Mouse (Mus musculus) adrenal gland, adult (tissue): ENCODE measurements around the gene Hba-a1.
"Not testable (repeated sequence)": the region's sequence is repeated elsewhere in the genome, so short reads cannot be mapped to it uniquely, and the experiment has no call there.

Experiments used
- DNase-seq, 2 experiments: peaks; one replicate each; pipeline ENCODE4 v3.0.0; 2022 to 2023; ENCODE audit warnings: low spot score in 1 of 2; ENCODE audit not compliant: inconsistent age in 2 of 2

Hba-a1 gene

DNA sequence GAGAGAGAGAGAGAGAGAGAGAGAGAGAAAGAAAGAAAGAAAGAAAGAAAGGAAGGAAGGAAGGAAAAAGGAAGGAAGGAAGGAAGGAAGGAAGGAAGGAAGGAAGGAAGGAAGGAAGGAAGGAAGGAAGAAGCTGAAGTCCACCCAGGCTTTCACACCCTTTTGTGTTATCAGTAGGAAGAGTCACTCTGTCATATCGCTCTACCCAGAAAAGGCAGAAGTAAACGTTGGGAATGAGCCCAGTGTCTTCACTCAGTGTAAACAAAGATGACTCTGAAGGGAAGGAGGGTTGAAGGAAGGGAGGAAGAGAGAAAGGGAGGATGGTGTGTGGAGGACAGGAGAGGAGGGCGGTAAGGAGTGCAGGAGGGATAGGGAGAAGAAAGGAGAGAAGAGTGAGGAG is 10.2 kb downstream of the Hba-a1 start:
- not testable (repeated sequence) for DNase-seq

- DNase-seq = not testable (repeated sequence)
Measured at GRCm38 (mm10) chr11:32296203-32296602, 12.9 kb downstream of the Hba-a1 start, which contains the start of gene Hba-a2. TSS of gene Hba-a2 (plus strand) at chr11:32296489.

DNA sequence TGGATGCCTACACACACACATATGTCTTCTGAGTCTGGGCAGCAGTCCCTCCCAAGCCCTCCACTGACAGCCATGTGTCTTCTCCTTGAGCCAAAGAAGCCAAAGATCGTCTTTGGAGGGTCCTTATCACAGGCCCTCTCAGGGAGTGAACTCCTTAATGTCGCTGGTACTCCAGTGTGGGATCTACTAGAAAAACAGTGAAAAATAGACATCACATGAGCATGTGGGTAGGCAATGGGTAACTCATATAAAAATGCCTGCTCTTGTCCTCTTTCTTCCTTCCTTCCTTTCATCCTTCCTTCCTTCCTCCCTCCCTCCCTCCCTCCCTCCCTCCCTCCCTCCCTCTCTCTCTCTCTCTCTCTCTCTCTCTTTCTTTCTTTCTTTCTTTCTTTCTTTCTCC is 14.1 kb downstream of the Hba-a1 start:
- DNase-seq = not testable (repeated sequence)

DNA sequence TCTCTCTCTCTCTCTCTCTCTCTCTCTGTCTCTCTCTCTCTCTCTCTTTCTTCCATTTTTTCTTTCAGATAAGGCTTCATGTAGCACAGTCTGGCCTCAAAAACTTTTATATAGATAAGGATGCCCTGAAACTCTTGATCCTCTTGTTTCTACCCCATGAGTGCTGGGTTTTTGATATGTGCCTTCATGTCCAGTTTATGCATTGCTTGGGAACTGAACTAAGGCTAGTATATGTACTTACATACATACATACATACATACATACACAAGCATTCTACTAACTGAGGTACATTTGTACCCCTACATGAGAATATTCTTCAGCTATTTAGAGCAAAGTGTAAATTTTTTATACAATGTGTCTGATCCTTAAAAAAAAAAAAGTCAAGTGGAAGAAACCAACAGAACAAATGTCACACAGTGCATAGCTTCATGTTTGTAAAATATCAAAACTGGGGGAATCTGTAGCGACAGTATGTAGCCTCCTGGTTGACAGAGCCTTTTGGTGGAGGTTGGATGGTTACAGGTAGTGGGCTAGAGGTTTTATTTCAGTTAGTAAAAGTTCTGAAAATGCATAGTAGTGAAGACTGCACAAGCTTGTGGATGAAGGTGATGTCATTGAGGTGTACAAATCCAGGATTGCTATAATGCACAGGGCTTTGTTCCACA is 14.7 kb downstream of the Hba-a1 start:
- no peak for DNase-seq

DNA sequence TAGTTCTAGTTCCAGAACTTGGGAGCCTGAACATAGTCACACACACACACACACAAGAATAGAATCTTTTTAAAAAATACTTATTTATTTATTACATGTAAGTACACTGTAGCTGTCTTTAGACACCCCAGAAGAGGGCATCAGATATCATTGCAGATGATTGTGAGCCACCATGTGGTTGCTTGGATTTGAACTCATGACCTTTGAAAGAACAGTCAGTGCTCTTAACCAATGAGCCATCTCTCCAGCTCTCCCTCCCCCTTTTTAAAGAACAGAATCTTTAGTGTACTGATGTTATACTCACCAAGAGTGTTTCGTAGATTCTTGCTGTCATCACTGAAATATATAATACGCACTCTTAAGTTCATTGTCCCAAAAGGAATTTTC is 15.2 kb downstream of the Hba-a1 start:
- DNase-seq = no peak

DNA sequence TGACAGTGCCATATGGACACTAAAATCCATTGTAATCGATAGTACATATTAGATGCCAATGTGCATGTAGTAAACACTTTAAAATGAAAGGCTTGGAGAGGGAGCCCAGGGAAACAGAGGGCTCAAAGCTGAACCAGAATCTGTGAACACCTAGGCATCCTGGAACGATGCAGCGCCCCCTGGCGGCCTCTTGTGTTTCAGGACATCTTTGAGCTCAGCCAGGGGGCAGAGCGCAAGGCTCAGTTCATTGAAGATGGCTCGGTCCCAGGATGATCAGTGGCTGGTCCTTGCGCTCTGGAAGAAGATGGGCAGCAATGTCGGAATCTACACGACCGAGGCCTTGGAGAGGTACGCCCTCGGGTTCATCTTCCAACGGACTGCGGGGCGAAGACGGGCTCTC is 16.6 kb downstream of the Hba-a1 start, which contains the start of gene Hbq1a:
Gene Hbq1a, plus strand, starts transcription at position 205 of the 400 bp plus-strand sequence.
- peak; percentile 48 to 78 for DNase-seq

DNA sequence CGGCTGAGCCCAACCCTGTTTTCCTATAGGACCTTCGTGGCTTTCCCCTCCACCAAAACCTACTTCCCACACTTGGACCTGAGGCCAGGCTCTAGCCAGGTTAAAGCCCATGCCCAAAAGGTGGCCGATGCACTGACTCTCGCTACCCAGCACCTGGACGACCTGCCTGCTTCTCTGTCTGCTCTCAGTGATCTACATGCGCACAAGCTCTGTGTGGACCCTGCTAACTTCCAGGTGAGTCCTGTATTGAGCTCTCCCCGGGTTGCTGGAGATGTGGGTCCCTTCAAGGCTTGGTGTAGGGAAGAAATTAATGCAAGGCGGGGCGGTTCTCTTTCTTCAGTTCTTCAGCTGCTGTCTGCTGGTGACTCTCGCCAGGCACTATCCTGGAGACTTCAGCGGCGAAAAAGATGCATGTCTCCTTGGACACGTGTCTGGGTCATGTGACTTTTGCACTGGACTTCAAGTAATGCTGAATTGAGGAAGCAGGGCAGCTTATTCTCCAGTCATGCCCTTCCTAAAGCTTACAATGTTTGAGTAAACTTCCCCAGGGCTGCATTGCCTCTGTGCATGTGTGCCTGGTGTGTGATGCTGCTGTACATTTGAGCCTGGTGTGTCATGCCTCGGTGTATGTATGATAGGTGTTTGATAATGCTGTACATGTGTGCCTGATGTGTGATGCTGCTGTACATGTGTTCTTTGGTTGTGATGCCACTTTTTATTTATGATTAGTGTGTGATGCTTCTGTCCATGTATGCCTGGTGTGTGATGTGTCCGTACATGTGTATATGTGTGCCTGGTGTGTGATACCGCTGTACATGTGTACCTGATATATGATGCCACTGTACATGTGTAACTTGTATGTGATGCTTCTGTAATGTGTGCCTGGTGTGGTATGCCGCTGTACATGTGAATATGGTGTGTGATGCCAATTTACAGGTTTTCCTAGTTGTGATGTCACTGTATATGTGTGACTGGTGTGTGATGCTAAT is 17.3 kb downstream of the Hba-a1 start:
- DNase-seq = no peak

- DNase-seq = no peak
Measured at GRCm38 (mm10) chr11:32301506-32301905, 18.2 kb downstream of the Hba-a1 start.

DNA sequence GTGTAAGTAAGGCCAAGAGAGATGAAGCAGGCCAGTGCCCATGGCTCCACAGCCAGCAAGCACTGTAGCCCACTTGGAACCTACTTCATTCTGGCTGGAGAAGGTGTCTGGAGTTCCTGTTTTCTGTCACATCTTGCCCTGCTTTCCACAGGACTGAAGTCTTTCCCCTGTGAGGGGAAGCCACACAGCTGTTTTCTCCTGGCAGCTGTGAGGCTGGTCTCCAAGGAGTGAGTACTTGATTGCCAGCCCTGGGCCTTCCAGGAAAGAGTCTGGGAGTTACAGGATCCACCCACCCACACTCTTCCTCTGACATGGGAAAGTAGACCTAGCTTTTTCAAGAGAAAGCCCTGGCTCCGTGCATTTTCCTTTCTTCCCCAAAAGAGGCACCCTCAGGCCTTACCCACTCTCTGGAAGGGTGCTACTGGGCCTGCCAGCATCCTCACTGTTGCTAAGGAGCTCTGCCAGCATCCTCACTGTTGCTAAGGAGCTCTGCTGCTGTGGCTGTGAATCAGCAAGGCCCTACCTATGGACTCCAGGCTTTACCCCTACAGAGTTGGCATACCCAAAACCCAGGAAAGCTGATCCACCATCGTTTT is 19.6 kb downstream of the Hba-a1 start:
- DNase-seq = no peak

- DNase-seq = no peak
Measured at GRCm38 (mm10) chr11:32303455-32303854, 20.1 kb downstream of the Hba-a1 start.

- DNase-seq = no peak
Measured at GRCm38 (mm10) chr11:32307006-32307405, 23.7 kb downstream of the Hba-a1 start.

DNA sequence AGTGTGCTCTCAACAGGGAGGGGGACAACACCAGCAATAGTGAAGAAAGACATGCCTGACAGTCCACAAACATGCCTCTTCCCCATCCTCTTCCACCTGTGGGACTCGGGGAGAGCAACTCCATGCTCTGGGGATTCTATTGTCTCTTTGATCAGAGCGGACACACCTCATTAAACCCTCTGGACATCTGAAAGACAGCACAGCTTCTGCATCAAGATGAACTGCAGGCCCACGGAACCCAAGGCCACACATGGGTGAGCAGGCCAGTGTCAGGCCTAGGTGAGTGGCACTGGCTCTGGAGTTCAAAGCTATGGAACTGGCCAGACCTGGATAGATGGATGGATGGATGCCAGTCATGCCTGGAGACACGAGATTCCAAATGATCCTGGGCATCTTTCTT is 26.1 kb downstream of the Hba-a1 start:
- no peak for DNase-seq

- DNase-seq = no peak
Measured at GRCm38 (mm10) chr11:32309928-32310327, 26.6 kb downstream of the Hba-a1 start.

DNA sequence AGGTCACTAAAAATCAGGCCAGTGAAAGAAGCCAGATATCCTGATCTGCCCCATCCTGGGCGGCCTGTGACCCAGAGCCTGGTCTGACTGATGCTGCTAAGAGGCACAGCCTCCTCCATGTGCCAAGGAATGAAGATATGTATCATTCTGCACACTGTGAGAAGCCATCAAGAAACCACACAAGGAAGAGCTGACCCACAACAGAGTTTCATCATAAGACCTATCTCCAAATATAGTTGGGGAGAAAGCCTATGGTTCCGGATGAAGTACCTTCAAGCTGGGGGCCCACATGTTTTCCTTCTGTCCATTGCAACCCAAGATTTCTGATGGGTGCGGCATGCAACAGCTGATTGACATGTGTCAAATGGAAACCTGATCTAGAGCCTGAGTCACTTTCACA is 32.7 kb downstream of the Hba-a1 start:
- DNase-seq = no peak

DNA sequence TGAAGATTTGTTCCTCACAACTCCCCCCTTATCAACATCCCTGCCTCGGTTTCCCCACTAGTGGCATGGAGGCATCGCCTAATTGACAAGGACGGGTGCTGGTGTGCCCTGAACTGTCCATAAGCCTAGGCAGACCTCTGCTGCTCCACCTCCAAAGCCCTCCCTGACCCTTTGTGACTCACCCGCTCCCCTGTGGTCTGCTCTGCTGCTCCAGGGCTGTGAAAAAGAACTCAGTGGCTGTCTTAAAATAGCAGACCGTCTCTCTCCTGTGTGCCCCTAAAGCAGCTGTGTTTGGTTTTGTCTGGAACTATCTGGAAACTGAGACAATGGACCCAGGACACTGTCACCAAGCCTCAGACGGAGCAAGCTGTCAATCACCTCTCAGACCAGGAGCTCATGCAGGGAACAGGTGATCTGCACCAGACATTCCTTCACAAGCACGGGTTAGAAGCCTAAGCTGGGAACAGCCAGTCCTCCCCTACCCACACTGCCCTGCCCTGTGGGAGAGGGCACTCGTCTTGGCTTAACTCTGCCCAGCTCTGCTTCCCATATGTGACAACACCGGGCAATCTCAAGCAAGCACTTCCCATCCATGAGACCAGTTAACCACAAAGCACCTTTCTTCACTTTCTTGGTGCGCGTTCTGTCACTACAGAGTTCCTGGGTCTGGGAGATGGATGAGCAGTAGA is 37.3 kb downstream of the Hba-a1 start:
- no peak for DNase-seq

DNA sequence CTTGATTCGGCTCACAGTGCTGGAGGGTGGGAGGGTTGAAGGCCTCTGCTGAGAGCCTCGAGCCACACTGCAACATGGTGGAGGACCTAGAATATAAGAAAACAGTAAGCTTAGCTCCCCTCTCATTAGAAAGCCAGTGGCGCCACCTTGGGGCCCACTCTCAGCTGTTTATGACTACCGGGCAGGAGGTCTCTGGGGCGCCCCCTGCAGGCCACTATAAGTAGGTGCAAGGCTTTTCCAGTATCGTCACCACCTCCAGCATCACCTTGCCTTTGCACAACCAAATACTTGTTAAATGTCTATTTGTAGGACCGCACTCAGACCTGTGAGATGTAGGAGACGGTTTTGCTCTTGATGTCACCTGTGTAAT is 37.9 kb downstream of the Hba-a1 start:
- DNase-seq = peak; percentile 60 to 79

DNA sequence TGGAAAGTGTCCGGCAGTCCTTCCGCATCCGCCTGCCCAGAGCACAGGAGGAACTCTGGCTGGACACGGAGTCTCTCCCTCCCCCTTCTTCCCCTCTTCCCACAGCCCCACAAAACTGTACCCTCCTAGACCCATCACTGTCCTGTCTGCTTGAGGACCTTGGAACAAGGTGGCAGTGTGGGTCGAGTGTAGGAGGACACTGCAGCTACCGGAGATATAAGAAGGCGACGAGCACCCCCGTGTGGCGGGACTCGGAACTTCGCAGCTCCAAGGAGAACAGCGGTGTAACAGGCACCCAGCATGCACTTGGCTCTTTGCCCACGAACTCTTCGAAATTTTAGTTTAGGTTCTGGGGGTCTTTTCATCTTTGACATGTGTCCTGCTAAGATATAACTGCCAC is 41.3 kb downstream of the Hba-a1 start:
- DNase-seq = peak; percentile 82 to 95

- peak in 1 of 2 experiments; percentile 57 for DNase-seq
Measured at GRCm38 (mm10) chr11:32331075-32331474, 47.8 kb downstream of the Hba-a1 start.

DNA sequence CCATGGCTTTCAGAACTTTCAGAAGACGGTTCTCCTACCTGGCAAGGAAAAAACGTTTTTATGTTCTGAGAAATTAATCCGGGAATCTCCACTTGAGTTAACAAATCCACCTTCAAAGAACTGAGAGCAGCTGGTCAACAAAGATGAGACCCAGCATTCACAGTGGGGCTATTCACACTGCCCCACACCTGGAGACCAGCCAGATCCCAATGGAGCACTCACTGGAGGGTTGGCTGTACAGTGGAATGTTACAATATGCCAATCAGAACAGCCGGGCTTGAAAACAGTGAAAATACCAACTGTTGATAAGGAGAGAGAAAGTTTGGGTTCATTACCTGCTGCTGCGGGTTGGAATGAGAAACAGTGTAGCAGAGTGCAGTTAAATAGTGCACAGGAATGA is 48.5 kb downstream of the Hba-a1 start:
- DNase-seq = no peak

DNA sequence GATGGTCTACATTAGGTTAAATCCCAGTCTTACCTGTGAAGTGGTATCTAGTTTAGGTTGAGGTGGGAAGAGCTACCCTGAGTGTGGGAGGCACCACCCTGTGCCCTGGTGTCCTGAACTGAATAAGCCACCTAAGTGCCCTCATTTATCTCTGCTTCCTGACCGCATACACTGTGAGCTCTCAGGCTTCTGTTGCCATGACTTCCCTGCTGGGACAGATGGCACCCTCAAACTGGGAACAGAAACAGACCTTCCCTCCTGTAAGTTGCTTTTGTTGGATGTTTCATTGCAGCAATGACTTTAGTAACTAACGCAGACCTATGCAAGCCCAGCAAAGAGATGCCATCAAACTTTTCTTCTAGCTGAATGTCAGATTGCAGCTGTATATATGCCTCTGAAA is 49.9 kb downstream of the Hba-a1 start:
- DNase-seq = no peak
